Mouse (Mus musculus): ENCODE measurements at regions not wholly inside any gene's neighbourhood (a gene's known extent, or its start where the extent isn't known, plus 50 kb on each side); places are given as distances from the start of the nearest gene placed in this dataset.

DNA sequence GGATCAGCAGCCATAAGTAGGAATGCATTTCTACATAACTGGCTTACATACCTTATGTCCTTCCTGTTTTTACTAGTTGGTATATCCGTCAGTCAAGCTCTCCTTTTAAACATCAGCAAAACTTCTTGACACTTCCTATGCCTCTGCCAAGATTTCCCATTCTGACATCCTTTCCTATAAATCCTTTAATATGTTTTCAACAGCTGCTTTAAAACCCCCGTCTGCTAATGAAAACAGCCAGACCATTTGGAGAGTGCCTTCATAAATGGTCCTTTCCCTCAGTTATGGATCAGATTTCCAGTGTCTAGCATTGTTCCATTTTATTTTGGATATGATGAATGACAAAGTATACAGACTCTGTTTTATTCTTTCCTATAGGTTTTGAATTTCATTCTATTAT is 270.7 kb upstream of the Rgmb start:
- Histone ChIP-seq H3K36me3 (no peaks in the 10 kb centered on the region), H3K4me2 (no peak overlapping the region), H3K4me3 (no peak overlapping the region), H3K9me3 (no peaks in the 10 kb centered on the region), H3K4me1 (replicated peaks) (no peaks in the 10 kb centered on the region), H3K9ac (no peak overlapping the region), H3K27ac (replicated peaks) (no peak overlapping the region), H3K27me3 (no peaks in the 10 kb centered on the region)
- ATAC-seq (ENCODE audit: low read depth): no peak
- 70% methylated on average over 2 of the region's 2 CpGs for WGBS

DNA sequence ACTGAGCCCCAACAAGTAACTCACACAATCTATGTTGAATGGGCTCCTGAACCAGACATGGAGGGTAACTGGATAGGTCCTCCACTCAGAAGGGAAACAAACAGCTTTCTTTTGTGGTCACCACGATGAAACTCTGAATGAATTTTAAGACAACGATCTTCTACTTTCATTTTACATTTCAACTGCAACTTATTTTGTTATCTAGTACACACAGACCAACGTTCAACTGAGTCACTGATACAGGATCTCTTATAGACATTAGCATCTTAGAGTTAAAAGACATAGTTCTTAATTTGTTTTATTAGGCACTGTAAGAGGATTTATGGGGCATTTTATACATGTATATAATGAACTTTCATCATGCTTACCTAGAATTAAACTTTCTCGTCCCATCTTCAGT is 262.1 kb upstream of the Rgmb start:
- Histone ChIP-seq H3K36me3 (no peaks in the 10 kb centered on the region), H3K27me3 (no peaks in the 10 kb centered on the region), H3K9me3 (no peaks in the 10 kb centered on the region), H3K4me3 (no peak overlapping the region), H3K4me2 (no peak overlapping the region), H3K9ac (no peak overlapping the region), H3K4me1 (replicated peaks) (peaks cover 13% of the 10 kb centered on the region; the same call in 1 of the 2 replicates), H3K27ac (replicated peaks) (no peak overlapping the region)
- no peak for ATAC-seq (ENCODE audit: low read depth)
- WGBS: 84% methylated on average over 4 of the region's 4 CpGs

- Histone ChIP-seq H3K4me2 (0 out of 2 replicates have a peak overlapping the region, but pooled peaks have one; percentile 30), H3K9ac (no peak overlapping the region), H3K36me3 (no peaks in the 10 kb centered on the region), H3K9me3 (no peaks in the 10 kb centered on the region), H3K4me3 (no peak overlapping the region), H3K27me3 (no peaks in the 10 kb centered on the region), H3K27ac (replicated peaks) (peak overlapping the region; percentile 81), H3K4me1 (replicated peaks) (peaks cover 16% of the 10 kb centered on the region; the same call in 1 of the 2 replicates)
- peak; percentile 72 for ATAC-seq (ENCODE audit: low read depth)
- WGBS: 57% methylated on average over 8 of the region's 8 CpGs
These were observed 258.9 kb upstream of the Rgmb start for GRCm38 (mm10) chr17:16089619-16090280.

GRCm38 (mm10) chr17:16088879-16089618 is 258.2 kb upstream of the Rgmb start:
- ATAC-seq (ENCODE audit: low read depth): peak; percentile 96
- H3K4me1 ChIP-seq (replicated peaks): peaks cover 16% of the 10 kb centered on the region; the same call in 1 of the 2 replicates
- H3K27me3 ChIP-seq: no peaks in the 10 kb centered on the region
- H3K4me3 ChIP-seq: no peak overlapping the region
- no peaks in the 10 kb centered on the region for H3K9me3 ChIP-seq
- H3K9ac ChIP-seq: peak overlapping the region; percentile 41; the same call in 1 of the 2 replicates
- H3K4me2 ChIP-seq: peak overlapping the region; percentile 30
- no peaks in the 10 kb centered on the region for H3K36me3 ChIP-seq
- 26% methylated on average over 5 of the region's 5 CpGs for WGBS
- peak overlapping the region; percentile 81 for H3K27ac ChIP-seq (replicated peaks)

GRCm38 (mm10) chr17:16087046-16087445 is 256.2 kb upstream of the Rgmb start:
- no peaks in the 10 kb centered on the region for H3K27me3 ChIP-seq
- H3K4me2 ChIP-seq: no peak overlapping the region
- H3K36me3 ChIP-seq: no peaks in the 10 kb centered on the region
- H3K27ac ChIP-seq (replicated peaks): no peak overlapping the region
- no peak overlapping the region for H3K4me3 ChIP-seq
- ATAC-seq (ENCODE audit: low read depth): no peak
- 66% methylated on average over 2 of the region's 2 CpGs for WGBS
- H3K9ac ChIP-seq: no peak overlapping the region
- peaks cover 20% of the 10 kb centered on the region; the same call in 1 of the 2 replicates for H3K4me1 ChIP-seq (replicated peaks)
- no peaks in the 10 kb centered on the region for H3K9me3 ChIP-seq

- Histone ChIP-seq H3K27me3 (no peaks in the 10 kb centered on the region), H3K4me2 (no peak overlapping the region), H3K9me3 (no peaks in the 10 kb centered on the region), H3K4me3 (no peak overlapping the region), H3K36me3 (no peaks in the 10 kb centered on the region), H3K27ac (replicated peaks) (0 out of 2 replicates have a peak overlapping the region, but pooled peaks have one; percentile 23), H3K4me1 (replicated peaks) (peaks cover 7% of the 10 kb centered on the region; the same call in 1 of the 2 replicates), H3K9ac (no peak overlapping the region)
- 68% methylated on average over 3 of the region's 3 CpGs for WGBS
- ATAC-seq (ENCODE audit: low read depth): no peak
These were observed 252.0 kb upstream of the Rgmb start for GRCm38 (mm10) chr17:16082842-16083241.

- H3K4me3 ChIP-seq: no peak overlapping the region
- no peak for ATAC-seq (ENCODE audit: low read depth)
- WGBS: 32% methylated on average over 3 of the region's 3 CpGs
These were observed 247.7 kb upstream of the Rgmb start for GRCm38 (mm10) chr17:16078549-16078948.

GRCm38 (mm10) chr17:16069334-16069733 is 238.5 kb upstream of the Rgmb start:
- Histone ChIP-seq H3K4me2 (no peak overlapping the region), H3K4me3 (no peak overlapping the region), H3K27ac (replicated peaks) (no peak overlapping the region), H3K36me3 (no peaks in the 10 kb centered on the region), H3K27me3 (no peaks in the 10 kb centered on the region), H3K9me3 (no peaks in the 10 kb centered on the region), H3K9ac (no peak overlapping the region), H3K4me1 (replicated peaks) (no peaks in the 10 kb centered on the region)
- ATAC-seq (ENCODE audit: low read depth): no peak
- WGBS: 47% methylated on average over 1 of the region's 1 CpGs

More at GRCm38 (mm10) chr17:16078549-16078948, 247.7 kb upstream of the Rgmb start:
- Histone ChIP-seq H3K9me3 (no peaks in the 10 kb centered on the region), H3K27me3 (no peaks in the 10 kb centered on the region), H3K9ac (no peak overlapping the region), H3K4me1 (replicated peaks) (peaks cover 4% of the 10 kb centered on the region; the same call in 1 of the 2 replicates), H3K27ac (replicated peaks) (no peak overlapping the region), H3K36me3 (no peaks in the 10 kb centered on the region), H3K4me2 (no peak overlapping the region)

DNA sequence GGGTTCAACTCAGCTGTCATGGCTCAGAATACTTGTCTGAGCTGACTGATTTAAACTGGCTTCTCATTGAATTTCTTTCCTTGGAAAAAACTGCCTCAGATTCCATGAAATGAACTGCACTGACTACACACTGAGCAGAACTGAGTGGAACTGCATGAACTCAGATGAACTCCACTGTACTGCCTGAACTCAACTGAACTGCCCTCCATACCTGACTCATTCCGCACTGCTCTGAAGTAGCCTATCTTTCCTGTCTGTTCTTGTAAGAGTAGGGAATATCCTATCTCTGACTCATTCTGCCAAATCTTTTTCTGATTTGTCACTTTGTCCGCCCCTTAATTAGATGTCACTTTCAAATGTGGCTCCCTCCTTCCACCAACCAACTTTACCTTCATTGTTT is 237.0 kb upstream of the Rgmb start:
- Histone ChIP-seq H3K4me1 (replicated peaks) (no peaks in the 10 kb centered on the region), H3K4me2 (no peak overlapping the region), H3K9me3 (no peaks in the 10 kb centered on the region), H3K4me3 (no peak overlapping the region), H3K27ac (replicated peaks) (no peak overlapping the region), H3K36me3 (no peaks in the 10 kb centered on the region), H3K9ac (no peak overlapping the region), H3K27me3 (no peaks in the 10 kb centered on the region)
- ATAC-seq (ENCODE audit: low read depth): no peak
- 91% methylated on average over 2 of the region's 2 CpGs for WGBS

- H3K4me1 ChIP-seq (replicated peaks): no peaks in the 10 kb centered on the region
- no peaks in the 10 kb centered on the region for H3K27me3 ChIP-seq
- 50% methylated on average over 3 of the region's 3 CpGs for WGBS
- no peak overlapping the region for H3K4me3 ChIP-seq
- no peak for ATAC-seq (ENCODE audit: low read depth)
- no peak overlapping the region for H3K4me2 ChIP-seq
- no peak overlapping the region for H3K27ac ChIP-seq (replicated peaks)
- H3K9me3 ChIP-seq: no peaks in the 10 kb centered on the region
- no peak overlapping the region for H3K9ac ChIP-seq
- no peaks in the 10 kb centered on the region for H3K36me3 ChIP-seq
These were observed 223.6 kb upstream of the Rgmb start for GRCm38 (mm10) chr17:16054481-16054880.

DNA sequence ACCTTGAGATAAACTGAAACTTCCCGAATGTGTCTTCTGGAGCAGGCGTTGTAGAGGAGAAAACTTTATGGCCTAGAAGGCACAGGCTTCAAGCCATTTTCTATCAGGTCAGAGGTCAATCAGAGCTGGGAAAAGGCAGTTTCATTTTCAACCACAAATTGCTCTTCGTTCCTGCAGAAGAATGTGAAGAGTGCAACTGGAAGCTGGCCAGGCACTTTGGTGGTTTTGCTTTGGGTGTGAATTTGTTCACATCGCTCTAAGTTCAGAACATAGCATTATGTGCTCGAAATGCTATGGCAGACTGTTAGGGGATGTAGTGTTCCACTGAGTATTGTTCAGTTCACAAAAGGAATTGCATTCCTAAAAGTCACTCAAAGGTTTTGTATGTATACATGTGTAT is 220.9 kb upstream of the Rgmb start:
- Histone ChIP-seq H3K4me1 (replicated peaks) (no peaks in the 10 kb centered on the region), H3K9me3 (no peaks in the 10 kb centered on the region), H3K36me3 (no peaks in the 10 kb centered on the region), H3K9ac (no peak overlapping the region), H3K27me3 (no peaks in the 10 kb centered on the region), H3K27ac (replicated peaks) (no peak overlapping the region), H3K4me2 (no peak overlapping the region), H3K4me3 (no peak overlapping the region)
- no peak for ATAC-seq (ENCODE audit: low read depth)
- WGBS: 55% methylated on average over 5 of the region's 5 CpGs

DNA sequence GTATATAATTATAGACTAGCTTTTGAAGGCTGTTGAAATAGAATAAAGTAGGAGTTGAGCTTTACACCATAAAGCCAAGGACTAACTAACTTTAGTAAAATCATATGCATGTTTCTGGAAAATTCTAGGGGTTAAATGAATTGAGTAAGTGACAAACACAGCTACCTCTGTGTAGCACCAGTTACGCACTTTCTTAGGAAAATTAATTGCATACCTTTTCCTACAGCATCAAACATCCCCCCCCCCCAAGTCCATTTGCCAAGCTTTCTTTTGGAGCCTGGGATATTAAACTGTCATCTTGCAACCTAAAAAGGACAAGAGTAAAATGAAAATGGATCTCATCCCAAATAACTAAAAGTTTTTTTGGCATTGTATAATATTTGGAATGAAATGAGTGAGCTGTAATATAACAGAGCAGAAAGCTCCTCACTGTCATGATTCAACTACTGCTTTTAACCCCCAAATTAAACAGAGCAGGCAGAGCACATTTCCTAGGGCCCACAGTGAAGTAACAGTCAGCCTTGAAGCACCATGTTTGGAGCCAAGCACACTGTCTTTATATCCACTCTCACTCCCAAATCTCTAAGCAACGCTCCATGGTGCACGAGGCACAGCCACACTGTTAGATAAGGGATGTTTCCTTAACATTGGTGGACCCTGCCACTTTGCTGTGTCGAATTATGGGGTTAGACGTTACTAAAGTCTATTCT is 210.9 kb upstream of the Rgmb start:
- Histone ChIP-seq H3K4me1 (replicated peaks) (no peaks in the 10 kb centered on the region), H3K36me3 (no peaks in the 10 kb centered on the region), H3K4me3 (no peak overlapping the region), H3K9me3 (no peaks in the 10 kb centered on the region), H3K4me2 (no peak overlapping the region), H3K9ac (no peak overlapping the region), H3K27me3 (no peaks in the 10 kb centered on the region), H3K27ac (replicated peaks) (no peak overlapping the region)
- WGBS: 63% methylated on average over 5 of the region's 5 CpGs
- no peak for ATAC-seq (ENCODE audit: low read depth)
